Mouse (Mus musculus): Measurements from ENCODE around the gene Hibadh. TPM values are rescaled to one million over a fixed set of nuclear protein-coding genes. Genes with fewer than 3 reads are reported as not detected.
"Not testable (repeated sequence)": the region's sequence is repeated elsewhere in the genome, so short reads cannot be mapped to it uniquely, and the experiment has no call there.

The Hibadh gene
- polyA plus RNA-seq, 1 experiment from 2014 or later = 102 TPM

- Histone ChIP-seq H3K27me3 (ENCODE audit: control insufficient read depth, insufficient read depth, low read length) (no peaks in the 10 kb centered on the region), H3K9ac (ENCODE audit: low read length) (no peak overlapping the region), H3K4me1 (replicated peaks; ENCODE audit: control insufficient read depth, insufficient read depth) (no peaks in the 10 kb centered on the region; the same call in 1 of the 2 replicates), H3K9me3 (ENCODE audit: control insufficient read depth, low read length) (no peaks in the 10 kb centered on the region), H3K36me3 (ENCODE audit: control insufficient read depth, insufficient read depth, low read length) (no peaks in the 10 kb centered on the region), H3K4me2 (replicated peaks; ENCODE audit: low read depth) (peak overlapping the region; percentile 12; the same call in 1 of the 2 replicates), H3K4me3 (ENCODE audit: low read depth, low read length) (no peak overlapping the region), H3K27ac (replicated peaks) (peak overlapping the region; percentile 78)
- 35% methylated on average over 4 of the region's 4 CpGs for WGBS
- peak; percentile 89 for ATAC-seq (ENCODE audit: low FRiP score, low TSS enrichment)
- TF ChIP-seq CTCF (IDR thresholded peaks at IDR 0.05; ENCODE audit: low read depth) (no peak), EP300 (optimal IDR thresholded peaks at IDR 0.05) (no peak)
- DNase-seq (ENCODE audit: low spot score) = peak; percentile 34
Measured at GRCm38 (mm10) chr6:52675222-52675921, 35.2 kb upstream of the Hibadh start.

GRCm38 (mm10) chr6:52674541-52674940, 34.4 kb upstream of the Hibadh start:
- Histone ChIP-seq H3K4me3 (ENCODE audit: low read depth, low read length) (no peak overlapping the region), H3K9ac (ENCODE audit: low read length) (no peak overlapping the region), H3K4me1 (replicated peaks; ENCODE audit: control insufficient read depth, insufficient read depth) (no peaks in the 10 kb centered on the region; the same call in 1 of the 2 replicates), H3K27ac (replicated peaks) (no peak overlapping the region), H3K4me2 (replicated peaks; ENCODE audit: low read depth) (no peak overlapping the region), H3K27me3 (ENCODE audit: control insufficient read depth, insufficient read depth, low read length) (no peaks in the 10 kb centered on the region), H3K36me3 (ENCODE audit: control insufficient read depth, insufficient read depth, low read length) (no peaks in the 10 kb centered on the region), H3K9me3 (ENCODE audit: control insufficient read depth, low read length) (no peaks in the 10 kb centered on the region)
- no peak for TF ChIP-seq CTCF (IDR thresholded peaks at IDR 0.05; ENCODE audit: low read depth)
- TF ChIP-seq EP300 (optimal IDR thresholded peaks at IDR 0.05) = no peak
- ATAC-seq (ENCODE audit: low FRiP score, low TSS enrichment) (no peak), DNase-seq (ENCODE audit: low spot score) (no peak)
- WGBS = 67% methylated on average over 12 of the region's 12 CpGs

GRCm38 (mm10) chr6:52673706-52674105, 33.5 kb upstream of the Hibadh start:
- DNase-seq (ENCODE audit: low spot score) (no peak), ATAC-seq (ENCODE audit: low FRiP score, low TSS enrichment) (no peak)
- TF ChIP-seq EP300 (optimal IDR thresholded peaks at IDR 0.05) = no peak
- no peak for TF ChIP-seq CTCF (IDR thresholded peaks at IDR 0.05; ENCODE audit: low read depth)

GRCm38 (mm10) chr6:52672539-52672938, 32.4 kb upstream of the Hibadh start:
- Histone ChIP-seq H3K4me2 (replicated peaks; ENCODE audit: low read depth) (no peak overlapping the region), H3K9me3 (ENCODE audit: control insufficient read depth, low read length) (no peaks in the 10 kb centered on the region), H3K4me1 (replicated peaks; ENCODE audit: control insufficient read depth, insufficient read depth) (no peaks in the 10 kb centered on the region; the same call in 1 of the 2 replicates), H3K27ac (replicated peaks) (no peak overlapping the region), H3K27me3 (ENCODE audit: control insufficient read depth, insufficient read depth, low read length) (no peaks in the 10 kb centered on the region), H3K4me3 (ENCODE audit: low read depth, low read length) (no peak overlapping the region), H3K9ac (ENCODE audit: low read length) (no peak overlapping the region), H3K36me3 (ENCODE audit: control insufficient read depth, insufficient read depth, low read length) (no peaks in the 10 kb centered on the region)
- ATAC-seq (ENCODE audit: low FRiP score, low TSS enrichment) (no peak), DNase-seq (ENCODE audit: low spot score) (no peak)
- 49% methylated on average over 2 of the region's 2 CpGs for WGBS
- TF ChIP-seq EP300 (optimal IDR thresholded peaks at IDR 0.05) (no peak), CTCF (IDR thresholded peaks at IDR 0.05; ENCODE audit: low read depth) (no peak)

More at GRCm38 (mm10) chr6:52673706-52674105, 33.5 kb upstream of the Hibadh start:
- H3K27ac ChIP-seq (replicated peaks) = no peak overlapping the region
- no peaks in the 10 kb centered on the region; the same call in 1 of the 2 replicates for H3K4me1 ChIP-seq (replicated peaks; ENCODE audit: control insufficient read depth, insufficient read depth)
- H3K36me3 ChIP-seq (ENCODE audit: control insufficient read depth, insufficient read depth, low read length) = no peaks in the 10 kb centered on the region
- H3K27me3 ChIP-seq (ENCODE audit: control insufficient read depth, insufficient read depth, low read length) = no peaks in the 10 kb centered on the region
- WGBS = 83% methylated on average over 7 of the region's 7 CpGs
- H3K9ac ChIP-seq (ENCODE audit: low read length) = no peak overlapping the region
- H3K4me3 ChIP-seq (ENCODE audit: low read depth, low read length) = no peak overlapping the region
- no peak overlapping the region for H3K4me2 ChIP-seq (replicated peaks; ENCODE audit: low read depth)
- no peaks in the 10 kb centered on the region for H3K9me3 ChIP-seq (ENCODE audit: control insufficient read depth, low read length)

- no peak overlapping the region for H3K4me2 ChIP-seq (replicated peaks; ENCODE audit: low read depth)
- H3K4me1 ChIP-seq (replicated peaks; ENCODE audit: control insufficient read depth, insufficient read depth) = no peaks in the 10 kb centered on the region; the same call in 1 of the 2 replicates
- H3K27ac ChIP-seq (replicated peaks) = no peak overlapping the region
- DNase-seq (ENCODE audit: low spot score) (no peak), ATAC-seq (ENCODE audit: low FRiP score, low TSS enrichment) (no peak)
- TF ChIP-seq CTCF (IDR thresholded peaks at IDR 0.05; ENCODE audit: low read depth) = no peak
- TF ChIP-seq EP300 (optimal IDR thresholded peaks at IDR 0.05) = no peak
- WGBS = 34% methylated on average over 8 of the region's 8 CpGs
- no peaks in the 10 kb centered on the region for H3K36me3 ChIP-seq (ENCODE audit: control insufficient read depth, insufficient read depth, low read length)
- H3K4me3 ChIP-seq (ENCODE audit: low read depth, low read length) = no peak overlapping the region
- no peaks in the 10 kb centered on the region for H3K27me3 ChIP-seq (ENCODE audit: control insufficient read depth, insufficient read depth, low read length)
- no peak overlapping the region for H3K9ac ChIP-seq (ENCODE audit: low read length)
- H3K9me3 ChIP-seq (ENCODE audit: control insufficient read depth, low read length) = no peaks in the 10 kb centered on the region
Measured at GRCm38 (mm10) chr6:52671791-52672190, 31.6 kb upstream of the Hibadh start.

GRCm38 (mm10) chr6:52669878-52670277, 29.7 kb upstream of the Hibadh start:
- not testable (repeated sequence) for H3K4me1 ChIP-seq (replicated peaks; ENCODE audit: control insufficient read depth, insufficient read depth); H3K36me3 ChIP-seq (ENCODE audit: control insufficient read depth, insufficient read depth, low read length); H3K9ac ChIP-seq (ENCODE audit: low read length); ATAC-seq (ENCODE audit: low FRiP score, low TSS enrichment); H3K4me3 ChIP-seq (ENCODE audit: low read depth, low read length); H3K9me3 ChIP-seq (ENCODE audit: control insufficient read depth, low read length); H3K27ac ChIP-seq (replicated peaks); DNase-seq (ENCODE audit: low spot score); H3K27me3 ChIP-seq (ENCODE audit: control insufficient read depth, insufficient read depth, low read length); H3K4me2 ChIP-seq (replicated peaks; ENCODE audit: low read depth)
- 45% methylated on average over 2 of the region's 2 CpGs for WGBS

Data from stomach, postnatal 0 days (tissue).